Mouse (Mus musculus): ENCODE data around the gene Iqschfp.

Iqschfp gene

GRCm38 (mm10) chr3:67954459-67955065 lies 62.5 kb downstream of the Iqschfp start:
- DNase-seq (ENCODE audit: low read depth) = no peak

DNA sequence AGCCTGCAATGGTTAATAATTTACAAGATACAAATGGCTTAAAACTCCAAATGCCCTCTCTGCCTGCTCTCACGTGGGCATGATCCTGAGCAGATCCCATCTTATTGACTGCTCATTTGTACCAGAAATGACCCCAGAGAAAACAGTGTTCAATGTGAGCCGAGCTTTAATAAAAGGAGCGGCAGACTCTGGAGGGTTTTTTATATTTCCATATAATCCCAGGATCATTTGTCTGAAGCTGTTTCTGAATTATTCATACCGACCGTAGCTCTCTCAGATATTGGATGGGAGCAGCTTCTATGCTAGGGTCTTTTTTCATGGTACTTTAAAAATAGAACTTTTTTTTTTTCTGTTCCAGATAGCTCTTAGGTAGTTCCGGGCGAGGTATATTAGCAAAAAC lies 67.6 kb downstream of the Iqschfp start:
- DNase-seq (ENCODE audit: low read depth) = no peak

- no peak for DNase-seq (ENCODE audit: low read depth)
Observed at GRCm38 (mm10) chr3:67960133-67960532, 68.1 kb downstream of the Iqschfp start.

- no peak for DNase-seq (ENCODE audit: low read depth)
Observed at GRCm38 (mm10) chr3:67960727-67961126, 68.7 kb downstream of the Iqschfp start.

DNA sequence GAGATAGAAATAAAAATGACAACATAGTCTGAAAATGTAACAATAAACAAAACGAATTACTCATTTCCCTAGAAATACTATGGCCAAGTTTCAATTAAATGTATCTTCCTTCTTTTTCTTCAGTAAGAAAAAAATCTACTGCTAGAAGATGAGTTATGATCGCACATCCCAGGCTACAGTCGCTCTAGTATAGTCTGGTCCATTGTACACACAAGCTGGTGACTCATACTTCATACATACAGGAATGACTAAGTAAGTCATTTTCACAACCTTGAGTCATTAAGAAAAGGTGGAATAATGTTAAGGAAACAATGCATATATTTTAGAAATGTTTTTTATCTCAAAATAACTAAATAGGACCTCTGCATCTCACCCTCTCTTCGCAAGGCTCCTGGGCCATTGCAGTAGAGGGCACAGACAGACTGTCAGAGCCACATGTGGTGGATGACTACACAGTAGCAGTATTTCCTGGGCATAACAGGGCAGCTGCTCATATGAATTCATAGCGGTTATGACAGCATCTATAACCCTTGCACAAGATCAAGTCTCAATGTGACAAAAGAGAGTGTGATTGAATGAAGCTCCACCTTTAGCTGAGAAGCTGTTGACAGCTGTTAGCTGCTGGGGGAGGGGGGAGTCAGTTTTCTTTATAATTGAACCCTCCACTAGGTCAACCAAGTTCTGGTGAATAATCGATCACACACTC lies 70.1 kb downstream of the Iqschfp start:
- DNase-seq (ENCODE audit: low read depth) = no peak

GRCm38 (mm10) chr3:67974340-67974998 lies 82.4 kb downstream of the Iqschfp start:
- no peak for DNase-seq (ENCODE audit: low read depth)

DNA sequence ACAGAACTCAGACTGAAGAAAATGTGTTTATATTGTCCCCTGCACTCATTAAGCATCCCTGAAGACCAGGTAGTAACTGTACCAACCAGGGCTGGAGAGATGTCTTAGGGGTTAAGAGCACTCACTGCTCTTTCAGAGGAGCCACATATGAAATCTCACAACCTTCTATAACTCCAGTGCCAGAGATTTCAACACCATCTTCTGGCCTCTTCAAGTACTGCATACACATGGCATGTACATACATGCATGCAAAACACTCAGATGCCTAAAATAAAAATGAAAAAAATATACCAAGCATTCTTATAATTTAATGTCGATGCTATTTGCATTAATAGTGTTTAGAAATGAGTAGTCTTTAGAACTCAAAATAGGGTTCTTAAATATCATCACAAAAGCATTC lies 88.0 kb downstream of the Iqschfp start:
- DNase-seq (ENCODE audit: low read depth) = no peak

- DNase-seq (ENCODE audit: low read depth) = no peak
Observed at GRCm38 (mm10) chr3:67983329-67983728, 91.3 kb downstream of the Iqschfp start.

- no peak for DNase-seq (ENCODE audit: low read depth)
Observed at GRCm38 (mm10) chr3:68002415-68002814, 110.4 kb downstream of the Iqschfp start.

DNA sequence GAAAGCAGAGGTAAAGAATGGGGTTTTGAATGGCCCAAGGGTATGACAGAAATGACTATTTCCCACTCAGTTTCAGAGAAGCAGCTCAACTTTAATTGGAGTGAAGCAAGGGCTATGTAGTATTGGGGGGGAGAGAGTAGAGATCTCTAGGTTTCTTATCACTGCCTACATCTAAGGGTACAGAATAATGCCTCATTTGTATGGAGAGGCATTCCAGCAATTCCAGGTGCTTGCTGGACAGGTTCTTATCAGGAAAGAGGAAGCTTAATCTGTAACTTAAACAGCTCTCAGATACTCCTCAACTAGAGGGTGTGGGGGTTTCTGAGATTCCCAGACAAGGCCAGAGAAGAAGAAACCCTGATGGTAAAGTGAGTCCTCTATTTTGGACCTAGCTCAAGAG lies 120.3 kb downstream of the Iqschfp start:
- no peak for DNase-seq (ENCODE audit: low read depth)

GRCm38 (mm10) chr3:68015786-68016185 lies 123.8 kb downstream of the Iqschfp start:
- DNase-seq (ENCODE audit: low read depth) = no peak

DNA sequence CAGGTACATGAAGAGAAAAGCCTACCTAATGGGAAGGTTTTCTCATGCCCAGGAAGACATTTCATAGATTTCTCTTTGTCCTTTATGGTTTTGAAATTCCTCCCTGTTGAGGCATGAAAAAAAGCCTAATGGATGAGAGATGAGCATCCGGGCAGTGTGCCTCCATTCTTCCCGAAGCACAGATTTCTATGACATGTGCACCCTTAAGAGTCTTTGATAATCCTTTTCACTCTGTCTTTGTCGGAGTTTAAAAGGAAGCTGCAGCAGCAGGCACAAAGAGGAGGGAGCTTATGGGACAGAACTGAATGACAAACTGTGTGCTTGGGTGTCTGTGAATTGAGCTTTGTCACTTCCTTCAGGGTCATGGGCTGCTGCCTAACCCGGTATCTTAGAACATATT lies 127.4 kb downstream of the Iqschfp start:
- DNase-seq (ENCODE audit: low read depth) = no peak

GRCm38 (mm10) chr3:68036097-68036496 lies 144.1 kb downstream of the Iqschfp start:
- DNase-seq (ENCODE audit: low read depth) = no peak

GRCm38 (mm10) chr3:68042951-68043350 lies 150.9 kb downstream of the Iqschfp start:
- no peak for DNase-seq (ENCODE audit: low read depth)

DNA sequence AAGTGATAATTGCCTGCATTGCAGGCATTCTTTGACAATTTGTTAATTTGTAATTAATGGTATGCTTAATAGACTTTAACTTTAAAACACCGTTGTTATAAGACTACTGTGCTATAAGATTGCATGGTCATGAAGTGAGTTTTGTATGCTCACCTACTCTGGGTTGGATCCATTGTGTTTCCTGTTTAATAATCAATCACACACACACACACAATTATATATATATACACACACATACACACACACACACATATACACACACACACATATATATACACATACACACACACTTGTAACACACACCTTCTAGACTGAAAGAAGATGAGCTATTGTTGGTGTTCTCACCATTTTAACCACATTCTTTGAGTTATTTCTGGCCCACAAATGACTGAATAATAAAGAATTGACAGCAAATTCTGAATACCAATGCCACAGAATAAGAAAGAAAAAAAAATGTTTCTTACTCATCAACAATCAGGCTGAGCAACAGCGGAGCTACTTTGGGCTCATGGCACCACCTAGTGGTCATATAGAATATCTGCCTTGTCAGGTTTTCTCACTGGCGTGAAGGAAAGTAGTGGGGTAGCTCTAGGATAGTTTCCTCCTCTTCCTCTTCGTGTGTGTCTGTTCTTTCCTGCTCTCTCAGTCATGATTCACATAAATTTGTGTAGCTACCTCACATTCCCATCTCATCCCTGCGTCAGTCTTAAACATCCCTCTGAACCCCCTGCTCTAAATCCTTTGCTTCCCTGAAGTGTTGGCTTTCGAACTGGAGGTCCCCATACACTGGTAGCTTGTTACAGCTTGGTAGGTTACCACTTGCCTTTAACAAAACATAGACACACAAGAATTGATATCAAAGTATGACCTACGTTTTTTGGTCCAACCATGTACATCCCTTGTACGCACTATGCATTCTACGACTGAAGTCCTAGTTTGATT lies 153.7 kb downstream of the Iqschfp start:
- no peak for DNase-seq (ENCODE audit: low read depth)

GRCm38 (mm10) chr3:68053538-68053937 lies 161.5 kb downstream of the Iqschfp start:
- DNase-seq (ENCODE audit: low read depth) = peak; percentile 43

DNA sequence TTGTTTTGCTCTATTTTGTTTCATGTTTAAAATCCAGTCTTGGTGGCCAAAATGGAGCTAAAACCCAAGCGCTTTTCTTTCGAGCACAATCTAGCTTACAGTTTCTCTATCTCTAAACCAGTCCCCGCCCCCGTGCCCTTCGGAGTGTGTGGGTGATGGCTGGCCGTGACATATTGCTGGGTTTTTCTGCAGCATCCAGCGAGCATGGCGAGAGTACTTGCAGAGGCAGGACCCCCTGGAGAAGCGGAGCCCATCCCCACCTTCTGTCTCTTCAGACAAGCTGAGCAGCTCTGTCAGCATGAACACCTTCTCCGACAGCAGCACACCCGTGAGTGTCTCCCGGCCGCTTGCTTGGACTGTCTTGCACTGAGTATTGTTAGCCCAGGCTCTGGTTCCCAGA lies 163.0 kb downstream of the Iqschfp start:
- DNase-seq (ENCODE audit: low read depth) = no peak

DNA sequence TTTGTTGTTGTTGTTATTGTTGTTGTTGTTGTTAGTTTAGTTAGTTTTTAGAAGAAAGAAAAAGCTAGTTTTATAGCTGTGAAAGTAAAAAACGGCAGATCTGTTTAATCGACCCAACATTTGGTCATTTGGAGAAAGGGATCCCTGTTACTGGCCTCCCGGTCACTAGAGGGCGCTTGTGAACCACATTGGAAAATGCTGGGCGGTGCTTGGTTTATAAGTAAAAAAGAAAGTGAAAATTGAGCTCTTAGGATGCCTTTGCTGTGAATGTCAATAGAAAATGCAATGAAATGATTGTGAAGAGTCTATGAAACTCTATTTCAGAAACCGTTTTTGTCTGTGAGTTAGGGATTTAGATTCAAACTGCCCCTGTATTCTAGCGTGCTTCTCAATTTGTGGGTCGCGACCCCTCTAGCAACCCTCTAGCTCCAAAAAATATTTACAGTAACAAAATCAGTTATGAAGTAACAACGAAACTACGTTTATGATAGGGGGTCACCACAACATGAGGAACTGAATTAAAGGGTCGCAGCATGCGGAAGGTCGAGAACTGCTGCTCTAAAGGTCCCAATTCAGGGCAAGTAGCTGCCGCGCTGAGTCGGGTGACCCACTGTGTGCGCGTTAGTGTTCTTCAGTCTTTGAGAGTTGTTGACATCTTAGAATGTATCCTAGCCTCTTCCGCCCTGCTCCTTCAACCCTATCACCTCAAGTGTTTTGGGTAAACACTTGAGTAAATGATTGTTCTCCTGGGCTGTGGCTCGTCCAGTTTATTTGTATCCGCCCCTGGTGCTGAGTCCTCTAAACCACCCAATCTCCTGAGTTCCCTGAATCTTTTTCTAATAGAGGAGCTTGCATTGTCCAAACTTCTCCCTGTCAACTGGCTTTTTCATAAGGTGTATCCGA lies 164.6 kb downstream of the Iqschfp start:
- peak; percentile 57 for DNase-seq (ENCODE audit: low read depth)

DNA sequence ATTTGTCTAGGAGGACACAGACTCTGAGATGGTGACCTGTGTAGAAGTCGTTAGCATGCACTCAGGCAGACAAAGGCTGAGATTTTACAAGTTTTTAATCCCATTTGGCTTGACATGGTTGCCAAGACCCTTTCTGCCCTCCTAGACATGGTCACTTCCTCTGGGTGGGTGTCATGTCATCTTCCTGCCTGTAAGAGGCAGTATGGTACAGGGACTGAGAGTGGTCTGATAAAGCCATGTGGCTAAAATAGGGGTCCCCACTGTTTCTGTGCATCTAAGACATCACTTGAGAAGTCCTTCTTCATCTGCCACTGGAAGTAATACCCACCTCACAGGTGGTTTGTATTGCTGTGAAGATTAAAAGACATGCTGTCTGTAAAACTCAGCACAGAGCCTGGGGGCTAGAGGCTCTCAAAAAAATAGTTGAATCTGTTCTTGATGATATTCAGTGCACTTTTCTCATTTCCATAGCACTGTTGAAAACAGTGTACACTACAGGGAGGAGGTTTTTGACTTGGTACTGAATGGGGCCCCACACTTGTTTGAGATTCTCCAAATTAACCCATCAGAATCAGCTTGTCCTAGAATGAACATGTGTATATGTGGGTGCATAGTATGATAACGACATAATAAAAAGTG lies 167.2 kb downstream of the Iqschfp start:
- no peak for DNase-seq (ENCODE audit: low read depth)

DNA sequence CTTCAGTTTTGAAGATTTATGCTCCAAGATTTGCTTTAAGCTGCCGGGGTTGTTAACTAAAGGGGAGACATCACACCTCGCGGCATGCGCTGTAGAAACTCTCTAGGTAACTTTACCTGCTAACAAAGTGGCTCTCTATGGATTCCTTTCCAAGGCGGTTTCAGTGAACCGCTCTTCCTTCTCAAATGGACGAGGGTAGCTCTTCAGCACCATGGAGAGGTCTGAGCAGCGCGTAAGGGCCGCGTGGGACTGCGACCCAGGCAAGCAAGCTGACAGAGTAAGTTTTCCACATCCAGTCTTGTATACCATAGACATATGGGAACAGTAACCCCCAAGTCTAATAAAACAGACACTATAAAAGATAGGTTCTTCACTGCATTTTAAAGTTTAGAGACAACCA lies 172.7 kb downstream of the Iqschfp start, which contains the start of gene Schip1:
Gene Schip1 (plus strand): TSS at position 72 of the 400 bp plus-strand sequence.
- no peak for DNase-seq (ENCODE audit: low read depth)
